Mouse (Mus musculus): ENCODE measurements at regions not wholly inside any gene's neighbourhood (a gene's known extent, or its start where the extent isn't known, plus 50 kb on each side); places are given as distances from the start of the nearest gene placed in this dataset.

- DNase-seq (ENCODE audit: low spot score in 2 of 2), result no peak
These were observed 104.5 kb downstream of the Chst1 start for GRCm38 (mm10) chr2:92704035-92704434.

- DNase-seq (ENCODE audit: low spot score in 2 of 2), result no peak
These were observed 110.2 kb downstream of the Chst1 start for GRCm38 (mm10) chr2:92709668-92710067.

- DNase-seq (ENCODE audit: low spot score in 2 of 2), result no peak
These were observed 111.7 kb downstream of the Chst1 start for GRCm38 (mm10) chr2:92711122-92711777.

GRCm38 (mm10) chr2:92712266-92713144, 113.0 kb downstream of the Chst1 start:
- DNase-seq (ENCODE audit: low spot score in 2 of 2), result no peak

- DNase-seq (ENCODE audit: low spot score in 2 of 2), result no peak
These were observed 118.2 kb downstream of the Chst1 start for GRCm38 (mm10) chr2:92717706-92718105.

GRCm38 (mm10) chr2:92721951-92722350, 122.4 kb downstream of the Chst1 start:
- DNase-seq (ENCODE audit: low spot score in 2 of 2), result no peak

GRCm38 (mm10) chr2:92723618-92724263, 124.2 kb downstream of the Chst1 start:
- no peak for DNase-seq (ENCODE audit: low spot score in 2 of 2)

GRCm38 (mm10) chr2:92726640-92727039, 127.1 kb downstream of the Chst1 start:
- no peak for DNase-seq (ENCODE audit: low spot score in 2 of 2)

- DNase-seq (ENCODE audit: low spot score in 2 of 2), result no peak
These were observed 127.7 kb downstream of the Chst1 start for GRCm38 (mm10) chr2:92727241-92727640.

- no peak for DNase-seq (ENCODE audit: low spot score in 2 of 2)
These were observed 128.9 kb downstream of the Chst1 start for GRCm38 (mm10) chr2:92728388-92728787.

GRCm38 (mm10) chr2:92730371-92730770, 130.9 kb downstream of the Chst1 start:
- no peak for DNase-seq (ENCODE audit: low spot score in 2 of 2)

- peak in 1 of 2 experiments; percentile 58 for DNase-seq (ENCODE audit: low spot score in 2 of 2)
These were observed 133.9 kb downstream of the Chst1 start for GRCm38 (mm10) chr2:92733403-92733802.

GRCm38 (mm10) chr2:92735784-92736183, 136.3 kb downstream of the Chst1 start:
- DNase-seq (ENCODE audit: low spot score in 2 of 2), result no peak

- no peak for DNase-seq (ENCODE audit: low spot score in 2 of 2)
These were observed 137.8 kb downstream of the Chst1 start for GRCm38 (mm10) chr2:92737301-92737700.

GRCm38 (mm10) chr2:92739576-92739975, 140.1 kb downstream of the Chst1 start:
- no peak for DNase-seq (ENCODE audit: low spot score in 2 of 2)

- DNase-seq (ENCODE audit: low spot score in 2 of 2), result no peak
These were observed 141.3 kb downstream of the Chst1 start for GRCm38 (mm10) chr2:92740776-92741295.

GRCm38 (mm10) chr2:92742025-92742424, 142.5 kb downstream of the Chst1 start:
- DNase-seq (ENCODE audit: low spot score in 2 of 2), result no peak

GRCm38 (mm10) chr2:92742671-92743070, 143.2 kb downstream of the Chst1 start:
- DNase-seq (ENCODE audit: low spot score in 2 of 2), result no peak

- DNase-seq (ENCODE audit: low spot score in 2 of 2), result no peak
These were observed 143.6 kb downstream of the Chst1 start for GRCm38 (mm10) chr2:92743152-92743551.

- no peak for DNase-seq (ENCODE audit: low spot score in 2 of 2)
These were observed 144.4 kb downstream of the Chst1 start for GRCm38 (mm10) chr2:92743911-92744310.

GRCm38 (mm10) chr2:92747406-92747805, 147.9 kb downstream of the Chst1 start:
- DNase-seq (ENCODE audit: low spot score in 2 of 2), result no peak

- DNase-seq (ENCODE audit: low spot score in 2 of 2), result no peak
These were observed 150.6 kb downstream of the Chst1 start for GRCm38 (mm10) chr2:92750116-92750515.

All from left cerebral cortex, adult 8-10 months (tissue).